Mouse (Mus musculus) myocyte (in vitro differentiated cells): ENCODE results near the gene Magi3.

Experiments
- E2F4 ChIP-seq: IDR thresholded peaks from one replicate; pipeline ENCODE4 v1.6.1; 2011; ENCODE audit warnings: mild to moderate bottlenecking, control low read depth, moderate library complexity; ENCODE audit not compliant: insufficient read depth
- MAX ChIP-seq: IDR thresholded peaks from one replicate; pipeline ENCODE4 v1.6.1; 2011; ENCODE audit warnings: low read depth, mild to moderate bottlenecking, control low read depth
- POLR2A ChIP-seq: IDR thresholded peaks from one replicate; pipeline ENCODE4 v1.6.1; 2011; ENCODE audit warnings: low read depth, mild to moderate bottlenecking, control low read depth, moderate library complexity; ENCODE audit not compliant: insufficient read length
- POLR2AphosphoS2 ChIP-seq: IDR thresholded peaks from one replicate; pipeline ENCODE4 v1.6.1; 2011; ENCODE audit warnings: low read depth, control low read depth; ENCODE audit not compliant: insufficient read length
- SRF ChIP-seq: IDR thresholded peaks from one replicate; pipeline ENCODE4 v1.6.1; 2011; ENCODE audit warnings: low read depth; ENCODE audit not compliant: control insufficient read depth, insufficient read length
- TCF12 ChIP-seq: IDR thresholded peaks from one replicate; pipeline ENCODE4 v1.6.1; 2011; ENCODE audit warnings: mild to moderate bottlenecking, control low read depth; ENCODE audit not compliant: poor library complexity, insufficient read depth, severe bottlenecking

DNA sequence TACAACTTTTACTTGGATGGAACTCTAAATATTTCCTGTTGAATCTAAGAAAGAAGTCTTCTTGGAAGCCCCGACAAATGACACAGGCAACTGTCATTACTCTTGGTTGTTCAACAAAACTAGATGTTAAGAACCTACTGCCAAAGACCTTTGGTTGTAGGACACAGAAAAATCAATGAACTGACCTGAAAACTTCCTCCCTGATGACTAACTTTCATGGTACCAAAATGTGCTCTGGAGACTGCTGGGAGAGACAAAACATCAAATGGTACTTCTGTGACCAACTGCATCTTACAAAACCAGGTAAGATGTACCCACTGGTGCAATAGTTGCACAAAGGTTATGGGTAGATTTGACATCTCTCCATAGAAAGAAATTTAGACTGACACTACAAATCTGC lies 30.9 kb downstream of the Magi3 start:
- TF ChIP-seq POLR2A: no peak
- TF ChIP-seq TCF12: no peak
- no peak for TF ChIP-seq MAX
- no peak for TF ChIP-seq E2F4
- no peak for TF ChIP-seq SRF
- TF ChIP-seq POLR2AphosphoS2: no peak
